Mouse (Mus musculus): Measurements from ENCODE around the gene Invs.

- TF ChIP-seq CTCF (IDR thresholded peaks at IDR 0.05 in 2 of 3, conservative IDR thresholded peaks at IDR 0.05 in 1 of 3; ENCODE audit: control insufficient read depth in 1 of 3, insufficient read depth in 1 of 3, low read depth in 2 of 3, low read length in 3 of 3, poor library complexity in 1 of 3, severe bottlenecking in 1 of 3) = no peak
- no peak for TF ChIP-seq GABPA (IDR thresholded peaks at IDR 0.05; ENCODE audit: low read depth, low read length)
- TF ChIP-seq NRF1 (IDR thresholded peaks at IDR 0.05; ENCODE audit: insufficient read depth, low read depth, low read length, poor library complexity, severe bottlenecking) = no peak
- no peak for TF ChIP-seq BHLHE40 (IDR thresholded peaks at IDR 0.05; ENCODE audit: borderline replicate concordance, low read depth, low read length)
- no peak for TF ChIP-seq POLR2A (IDR thresholded peaks at IDR 0.05; ENCODE audit: control insufficient read depth in 1 of 2, insufficient read depth in 1 of 2, low read depth in 1 of 2, low read length in 2 of 2, poor library complexity in 1 of 2)
- TF ChIP-seq MYB (IDR thresholded peaks at IDR 0.05; ENCODE audit: low read depth, low read length) = no peak
Observed at GRCm38 (mm10) chr4:48236721-48237120, 42.8 kb upstream of the Invs start.
